Comparison of ENCODE assay signal across 6 mouse cellular contexts in genomic region chr7:4003996-4004395, GRCm38 (mm10). TPM values are rescaled to one million over a fixed set of nuclear protein-coding genes. Genes with fewer than 3 reads are reported as not detected.
DNase-seq lines count a peak whose midpoint lies in the region; TF ChIP-seq lines count a peak whose summit lies in the region.
"Not testable (repeated sequence)": the region's sequence is repeated elsewhere in the genome, so short reads cannot be mapped to it uniquely, and the experiment has no call there.
"Had no signal": no experiment of that assay in that cellular context is flagged by ENCODE, and none has a peak within 500 bp of the region (broad histone marks: within the 10 kb centered on the region; RNA-seq: fewer than 3 reads in every experiment).

No protein-coding gene starts in this region.

- in situ Hi-C loops in ES-E14 (cut with MboI; ENCODE audit: low sequenced_read_pairs in 2 of 2, unreplicated experiment in 2 of 2) = not testable (repeated sequence)

- H3K9ac ChIP-seq in ES-Bruce4 (ENCODE audit: low read depth, poor library complexity, severe bottlenecking); ES-E14 (ENCODE audit: insufficient read depth, low read depth, low read length, poor library complexity, severe bottlenecking): not testable (repeated sequence)

- not testable (repeated sequence) for H3K36me3 ChIP-seq in ES-Bruce4 (ENCODE audit: control insufficient read depth, insufficient read depth, low read length, poor library complexity, severe bottlenecking); ES-E14 (ENCODE audit: control insufficient read depth, insufficient read depth, low read length, poor library complexity, severe bottlenecking)

- peaks cover 25% of the 10 kb centered on the region for H3K9me3 ChIP-seq in ES-Bruce4 (replicated peaks; ENCODE audit: control insufficient read depth, insufficient read depth, low read length, poor library complexity, severe bottlenecking)
- not testable (repeated sequence) for H3K9me3 ChIP-seq in ES-E14 (ENCODE audit: control insufficient read depth, insufficient read depth, low read depth, low read length)

- not testable (repeated sequence) for H3K27me3 ChIP-seq in ES-Bruce4 (ENCODE audit: control insufficient read depth, insufficient read depth, low read length, poor library complexity, severe bottlenecking)

- H3K4me1 ChIP-seq in ES-Bruce4 (ENCODE audit: control insufficient read depth, insufficient read depth, low read length); ES-E14 (ENCODE audit: control insufficient read depth in 2 of 2, insufficient read depth in 2 of 2, low read length in 2 of 2, poor library complexity in 1 of 2): not testable (repeated sequence)

- H3K27ac ChIP-seq in ES-Bruce4 (ENCODE audit: insufficient read depth, low read length) (peak overlapping the region; percentile 56), ES-E14 (ENCODE audit: insufficient read depth, low read depth, low read length, poor library complexity, severe bottlenecking) (peak overlapping the region; percentile 84; the same call in 1 of the 2 replicates)

- TF ChIP-seq POLR2A in ES-Bruce4 (IDR thresholded peaks at IDR 0.05; ENCODE audit: insufficient read depth, low read length) = not testable (repeated sequence)

- not testable (repeated sequence) for TF ChIP-seq EP300 in ES-Bruce4 (IDR thresholded peaks at IDR 0.05; ENCODE audit: insufficient read depth, low read depth, low read length)

- H3K4me3 ChIP-seq in ES-Bruce4 (ENCODE audit: low read depth, low read length); ES-E14 (ENCODE audit: insufficient read depth in 1 of 2, low read depth in 1 of 2, low read length in 2 of 2, poor library complexity in 1 of 2, severe bottlenecking in 1 of 2): not testable (repeated sequence)

- DNase-seq in ES-CJ7 (ENCODE audit: low read depth, low spot score) (peak; percentile 93), ES-E14 (ENCODE audit: low read depth, low spot score) (peak; percentile 17), R1 (ENCODE audit: low read depth, low spot score) (peak; percentile 96), ZHBTc4 (ENCODE audit: low read depth, low spot score) (peak; percentile 85)

- TF ChIP-seq CTCF in ES-Bruce4 (IDR thresholded peaks at IDR 0.05; ENCODE audit: low read depth, low read length) = not testable (repeated sequence)

RNA-seq across cellular contexts. Expression of gene Lair1, which starts 59.0 kb away (rescaled TPM):
- 0.21 and 0.67 TPM in 2 replicates for polyA plus RNA-seq in ES-Bruce4 (2011; ENCODE audit: insufficient read depth, insufficient read length, low read depth, missing spikeins)
- 0.18 and 0.26 TPM in 2 replicates for total RNA-seq in ES-E14 (2012; rRNA removed)
- polyA plus RNA-seq: C2C12 had no signal

Comparison
In these comparisons a context has a peak if more than half of its experiments do, and no peak if none do; other contexts are left out.
1. DNase-seq: peak in every context shown above with its lines; median percentile 96 in R1; 93 in ES-CJ7; 85 in ZHBTc4; 17 in ES-E14.